13 mouse cellular contexts compared by ENCODE assay signal in genomic region chr5:53450945-53451344, GRCm38 (mm10). TPM values are rescaled to one million over a fixed set of nuclear protein-coding genes. Genes with fewer than 3 reads are reported as not detected.
DNase-seq lines count a peak whose midpoint lies in the region; ATAC-seq and TF ChIP-seq lines count a peak whose summit lies in the region.
"Had no signal": no experiment of that assay in that cellular context is flagged by ENCODE, and none has a peak within 500 bp of the region (broad histone marks: within the 10 kb centered on the region; RNA-seq: fewer than 3 reads in every experiment).

No protein-coding gene starts in this region.

- H3K9me3 ChIP-seq in heart, embryonic 11.5 days (replicated peaks; ENCODE audit: control insufficient read depth, low read length) = no peaks in the 10 kb centered on the region
- H3K9me3 ChIP-seq in lung, embryonic 16.5 days (ENCODE audit: control insufficient read depth, low read length) = no peaks in the 10 kb centered on the region
- no peaks in the 10 kb centered on the region for H3K9me3 ChIP-seq in heart, embryonic 13.5 days
- H3K9me3 ChIP-seq: forebrain, embryonic 13.5 days; heart, embryonic 15.5 days had no signal

- no peaks in the 10 kb centered on the region for H3K27me3 ChIP-seq in heart, adult 2 months (ENCODE audit: control insufficient read depth, insufficient read depth, low read length)
- H3K27me3 ChIP-seq in heart, embryonic 11.5 days (ENCODE audit: control insufficient read depth, insufficient read depth, low read length) = no peaks in the 10 kb centered on the region
- no peaks in the 10 kb centered on the region for H3K27me3 ChIP-seq in lung, embryonic 16.5 days (ENCODE audit: control insufficient read depth, insufficient read depth, low read depth, low read length)
- H3K27me3 ChIP-seq in heart, embryonic 13.5 days (replicated peaks) = no peaks in the 10 kb centered on the region
- H3K27me3 ChIP-seq: forebrain, embryonic 13.5 days; heart, embryonic 15.5 days had no signal

- no peak for TF ChIP-seq POLR2A in heart, adult 2 months (IDR thresholded peaks at IDR 0.05; ENCODE audit: insufficient read depth, low read depth, low read length)

- no peak overlapping the region; the same call in 1 of the 2 replicates for H3K9ac ChIP-seq in heart, adult 2 months (ENCODE audit: low read depth, low read length)
- H3K9ac ChIP-seq in heart, embryonic 11.5 days (ENCODE audit: low read depth, low read length) = no peak overlapping the region
- 0 out of 2 replicates have a peak overlapping the region, but pooled peaks have one; percentile 5 for H3K9ac ChIP-seq in lung, embryonic 16.5 days (ENCODE audit: low read length)
- H3K9ac ChIP-seq in heart, embryonic 13.5 days = no peak overlapping the region
- H3K9ac ChIP-seq: forebrain, embryonic 13.5 days; heart, embryonic 15.5 days had no signal

- H3K36me3 ChIP-seq in heart, adult 2 months (ENCODE audit: control insufficient read depth, insufficient read depth, low read length) = no peaks in the 10 kb centered on the region
- no peaks in the 10 kb centered on the region for H3K36me3 ChIP-seq in heart, embryonic 11.5 days (ENCODE audit: control insufficient read depth, insufficient read depth, low read length)
- H3K36me3 ChIP-seq in lung, embryonic 16.5 days (ENCODE audit: control insufficient read depth, insufficient read depth, low read length) = no peaks in the 10 kb centered on the region
- no peaks in the 10 kb centered on the region for H3K36me3 ChIP-seq in heart, embryonic 13.5 days
- H3K36me3 ChIP-seq: heart, embryonic 15.5 days had no signal

- TF ChIP-seq CTCF in heart, adult 2 months (IDR thresholded peaks at IDR 0.05) = no peak

- H3K4me1 ChIP-seq in heart, adult 2 months (ENCODE audit: control insufficient read depth, insufficient read depth, low read length) = peaks cover 7% of the 10 kb centered on the region
- H3K4me1 ChIP-seq in heart, embryonic 11.5 days (ENCODE audit: control insufficient read depth, insufficient read depth, low read length) = 0 out of 2 replicates have a peak, but pooled peaks cover 3% of the 10 kb centered on the region
- 0 out of 2 replicates have a peak, but pooled peaks cover 3% of the 10 kb centered on the region for H3K4me1 ChIP-seq in lung, embryonic 16.5 days (replicated peaks; ENCODE audit: control insufficient read depth, insufficient read depth, low read length)
- peaks cover 7% of the 10 kb centered on the region for H3K4me1 ChIP-seq in heart, embryonic 13.5 days
- H3K4me1 ChIP-seq: forebrain, embryonic 13.5 days; heart, embryonic 15.5 days had no signal

- no peaks in the 10 kb centered on the region for H3K79me2 ChIP-seq in heart, adult 2 months (replicated peaks; ENCODE audit: control insufficient read depth, insufficient read depth, low read length)

- peak overlapping the region; percentile 33 for H3K27ac ChIP-seq in heart, adult 2 months
- no peak overlapping the region for H3K27ac ChIP-seq in heart, embryonic 11.5 days (ENCODE audit: low read depth, low read length)
- 0 out of 2 replicates have a peak overlapping the region, but pooled peaks have one; percentile 12 for H3K27ac ChIP-seq in lung, embryonic 16.5 days (ENCODE audit: low read length)
- H3K27ac ChIP-seq in heart, embryonic 13.5 days (replicated peaks) = 0 out of 2 replicates have a peak overlapping the region, but pooled peaks have one; percentile 8
- H3K27ac ChIP-seq: forebrain, embryonic 13.5 days; heart, embryonic 15.5 days had no signal

- no peak for ATAC-seq in heart, embryonic 11.5 days (replicated peaks; ENCODE audit: insufficient number of reproducible peaks, low FRiP score, low TSS enrichment)
- ATAC-seq in lung, embryonic 16.5 days (ENCODE audit: low read depth) = no peak
- no peak for ATAC-seq in heart, embryonic 13.5 days (ENCODE audit: extremely low read depth, insufficient number of reproducible peaks, low FRiP score, low TSS enrichment)
- no peak for ATAC-seq in erythroblast, adult 5-6 weeks (replicated peaks; ENCODE audit: low FRiP score, poor library complexity, severe bottlenecking)
- ATAC-seq in frontal cortex, adult (ENCODE audit: low TSS enrichment) = no peak
- ATAC-seq: forebrain, embryonic 13.5 days had no signal

- intact Hi-C loops in heart, adult 2 months (cut with DNase I) = no loop called here

- 35% methylated on average over 9 of the region's 9 CpGs for WGBS in heart, adult 2 months
- 40% methylated on average over 9 of the region's 9 CpGs for WGBS in heart, embryonic 11.5 days (ENCODE audit: insufficient replicate concordance)
- 53% methylated on average over 9 of the region's 9 CpGs for WGBS in lung, embryonic 16.5 days
- 31% methylated on average over 9 of the region's 9 CpGs for WGBS in heart, embryonic 13.5 days

- H3K4me2 ChIP-seq in heart, embryonic 11.5 days = no peak overlapping the region; the same call in 1 of the 2 replicates
- H3K4me2 ChIP-seq in lung, embryonic 16.5 days (ENCODE audit: low read depth, low read length) = no peak overlapping the region
- no peak overlapping the region for H3K4me2 ChIP-seq in heart, embryonic 13.5 days
- H3K4me2 ChIP-seq: forebrain, embryonic 13.5 days; heart, embryonic 15.5 days had no signal

- peak; percentile 55 to 57 for DNase-seq in heart, adult 2 months
- no peak for DNase-seq in lung, postnatal 10 days
- peak; percentile 27 for DNase-seq in testis, postnatal 14 days (ENCODE audit: low spot score)
- DNase-seq: adrenal gland, adult 8-10 months; cerebellum, adult 18-20 months; liver had no signal

- TF ChIP-seq EP300 in heart, adult 2 months (IDR thresholded peaks at IDR 0.05; ENCODE audit: insufficient read depth, low read depth, low read length) = no peak

- no peak overlapping the region for H3K4me3 ChIP-seq in heart, adult 2 months
- no peak overlapping the region for H3K4me3 ChIP-seq in heart, embryonic 11.5 days (ENCODE audit: low read depth, low read length)
- no peak overlapping the region for H3K4me3 ChIP-seq in lung, embryonic 16.5 days (ENCODE audit: low read length)
- no peak overlapping the region for H3K4me3 ChIP-seq in heart, embryonic 13.5 days
- H3K4me3 ChIP-seq: forebrain, embryonic 13.5 days; heart, embryonic 15.5 days had no signal

RNA-seq across cellular contexts. Expression of gene Rbpj, which starts 15.0 kb away (rescaled TPM):
- total RNA-seq in heart, adult 2 months (2021) = 10 to 100 TPM; 22.1 to 29.6 TPM
- 13.5 and 18.1 TPM in 2 replicates for polyA plus RNA-seq in heart, adult 2 months (2012; rRNA removed)
- polyA plus RNA-seq in heart, embryonic 11.5 days (2014; fragmentation: Nextera tagmentation; extraction: Ambion mirVana) = 22.0 and 26.3 TPM in 2 replicates
- polyA plus RNA-seq in lung, embryonic 16.5 days (2015; fragmentation: Nextera tagmentation; extraction: Ambion mirVana) = 38.1 and 42.4 TPM in 2 replicates
- 17.8 and 19.1 TPM in 2 replicates for polyA plus RNA-seq in heart, embryonic 13.5 days (2015; fragmentation: Nextera tagmentation; extraction: Ambion mirVana)
- total RNA-seq in erythroblast, adult 5-6 weeks (2015; ENCODE audit: low replicate concordance) = 13.4 and 15.2 TPM in 2 replicates
- 9.6 and 10.0 TPM in 2 replicates for total RNA-seq in erythroblast, adult 5-6 weeks (2017; ENCODE audit: low replicate concordance)
